21 mouse cellular contexts compared by ENCODE assay signal in genomic region chr7:98763911-98764310, GRCm38 (mm10).
DNase-seq lines count a peak whose midpoint lies in the region; ATAC-seq lines count a peak whose summit lies in the region.
"Had no signal": no experiment of that assay in that cellular context is flagged by ENCODE, and none has a peak within 500 bp of the region (broad histone marks: within the 10 kb centered on the region; RNA-seq: fewer than 3 reads in every experiment).

No protein-coding gene starts in this region.

- no peaks in the 10 kb centered on the region for H3K9me3 ChIP-seq in kidney, embryonic 14.5 days (ENCODE audit: control insufficient read depth, low read length)
- no peaks in the 10 kb centered on the region for H3K9me3 ChIP-seq in kidney, embryonic 16.5 days (ENCODE audit: low read length)
- H3K9me3 ChIP-seq: embryonic facial prominence, embryonic 13.5 days; embryonic facial prominence, embryonic 15.5 days; forebrain, embryonic 10.5 days; forebrain, embryonic 12.5 days had no signal

- H3K36me3 ChIP-seq in kidney, embryonic 14.5 days (ENCODE audit: control insufficient read depth, insufficient read depth, low read length) = no peaks in the 10 kb centered on the region
- H3K36me3 ChIP-seq in kidney, embryonic 16.5 days (ENCODE audit: insufficient read depth, low read length) = no peaks in the 10 kb centered on the region
- H3K36me3 ChIP-seq: embryonic facial prominence, embryonic 13.5 days; embryonic facial prominence, embryonic 15.5 days; forebrain, embryonic 10.5 days; forebrain, embryonic 12.5 days had no signal

- peak; percentile 88 for ATAC-seq in kidney, embryonic 14.5 days (ENCODE audit: low FRiP score, low TSS enrichment)
- peak; percentile 83 for ATAC-seq in kidney, embryonic 16.5 days (ENCODE audit: low FRiP score, low TSS enrichment)
- ATAC-seq: forebrain, embryonic 14.5 days had no signal

- 0 out of 2 replicates have a peak, but pooled peaks cover 4% of the 10 kb centered on the region for H3K4me1 ChIP-seq in kidney, embryonic 14.5 days (ENCODE audit: control insufficient read depth, insufficient read depth, low read length)
- peaks cover 18% of the 10 kb centered on the region for H3K4me1 ChIP-seq in kidney, embryonic 16.5 days (ENCODE audit: insufficient read depth, low read length)
- H3K4me1 ChIP-seq: embryonic facial prominence, embryonic 13.5 days; embryonic facial prominence, embryonic 15.5 days; forebrain, embryonic 12.5 days had no signal

- 37% methylated on average over 10 of the region's 10 CpGs for WGBS in kidney, embryonic 14.5 days
- 40% methylated on average over 10 of the region's 10 CpGs for WGBS in kidney, embryonic 16.5 days

- H3K27me3 ChIP-seq in kidney, embryonic 14.5 days (ENCODE audit: control insufficient read depth, insufficient read depth, low read length) = peaks cover 19% of the 10 kb centered on the region
- peaks cover 38% of the 10 kb centered on the region for H3K27me3 ChIP-seq in kidney, embryonic 16.5 days (ENCODE audit: insufficient read depth, low read length)
- H3K27me3 ChIP-seq: embryonic facial prominence, embryonic 13.5 days; embryonic facial prominence, embryonic 15.5 days; forebrain, embryonic 12.5 days had no signal

- no peak overlapping the region for H3K4me2 ChIP-seq in kidney, embryonic 14.5 days (replicated peaks; ENCODE audit: low read depth, low read length)
- no peak overlapping the region for H3K4me2 ChIP-seq in kidney, embryonic 16.5 days (replicated peaks; ENCODE audit: low read depth, low read length)
- H3K4me2 ChIP-seq: embryonic facial prominence, embryonic 13.5 days; embryonic facial prominence, embryonic 15.5 days; forebrain, embryonic 12.5 days had no signal

- H3K27ac ChIP-seq in kidney, embryonic 14.5 days (ENCODE audit: low read depth, low read length) = no peak overlapping the region
- H3K27ac ChIP-seq in kidney, embryonic 16.5 days (ENCODE audit: low read length) = no peak overlapping the region
- H3K27ac ChIP-seq: embryonic facial prominence, embryonic 13.5 days; embryonic facial prominence, embryonic 15.5 days; forebrain, embryonic 10.5 days; forebrain, embryonic 12.5 days had no signal

- no peak overlapping the region for H3K4me3 ChIP-seq in kidney, embryonic 14.5 days (ENCODE audit: low read length)
- H3K4me3 ChIP-seq in kidney, embryonic 16.5 days (ENCODE audit: low read length) = no peak overlapping the region
- H3K4me3 ChIP-seq: embryonic facial prominence, embryonic 13.5 days; embryonic facial prominence, embryonic 15.5 days; erythroblast, embryonic 14.5 days; forebrain, embryonic 10.5 days; forebrain, embryonic 12.5 days had no signal

- no peak for DNase-seq in kidney, adult 8-10 months
- DNase-seq in kidney, postnatal 10 days = no peak
- DNase-seq in kidney, postnatal 4 days = peak; percentile 49 to 68
- no peak for DNase-seq in kidney, postnatal 25 days
- DNase-seq: adrenal gland, adult 2 months; adrenal gland, postnatal 10 days; adrenal gland, postnatal 25 days; cerebellum, adult 11 months; cerebellum, adult 18-20 months; cerebellum, adult 8-10 months; cerebellum, adult 9-11 months; cerebellum, postnatal 36 days; embryo, embryonic 11 days had no signal

- no peak overlapping the region for H3K9ac ChIP-seq in kidney, embryonic 14.5 days (ENCODE audit: low read depth, low read length)
- H3K9ac ChIP-seq in kidney, embryonic 16.5 days (replicated peaks; ENCODE audit: low read length) = no peak overlapping the region
- H3K9ac ChIP-seq: embryonic facial prominence, embryonic 13.5 days; embryonic facial prominence, embryonic 15.5 days; forebrain, embryonic 12.5 days had no signal

Comparison
In these comparisons a context has a peak if more than half of its experiments do, and no peak if none do; other contexts are left out.
1. DNase-seq: peak in kidney, postnatal 4 days (2 of 2); none in kidney, adult 8-10 months (0 of 2), kidney, postnatal 10 days (single experiment) and kidney, postnatal 25 days (0 of 2).